8 mouse cellular contexts compared by ENCODE assay signal in genomic region chrX:143275202-143275601, GRCm38 (mm10).
DNase-seq lines count a peak whose midpoint lies in the region; ATAC-seq and TF ChIP-seq lines count a peak whose summit lies in the region.
"Had no signal": no experiment of that assay in that cellular context is flagged by ENCODE, and none has a peak within 500 bp of the region (broad histone marks: within the 10 kb centered on the region; RNA-seq: fewer than 3 reads in every experiment).

No protein-coding gene starts in this region.

- H3K4me1 ChIP-seq in intestine, embryonic 14.5 days (replicated peaks; ENCODE audit: control insufficient read depth, insufficient read depth, low read length) = no peaks in the 10 kb centered on the region
- H3K4me1 ChIP-seq in intestine, embryonic 15.5 days (replicated peaks) = no peaks in the 10 kb centered on the region
- no peaks in the 10 kb centered on the region for H3K4me1 ChIP-seq in embryonic facial prominence, embryonic 10.5 days
- H3K4me1 ChIP-seq in stomach, postnatal 0 days (replicated peaks; ENCODE audit: control insufficient read depth, insufficient read depth) = no peaks in the 10 kb centered on the region

- no peak overlapping the region for H3K9ac ChIP-seq in intestine, embryonic 14.5 days (ENCODE audit: low read length)
- no peak overlapping the region for H3K9ac ChIP-seq in intestine, embryonic 15.5 days
- H3K9ac ChIP-seq in stomach, postnatal 0 days (ENCODE audit: low read length) = no peak overlapping the region

- no peak overlapping the region for H3K27ac ChIP-seq in intestine, embryonic 14.5 days (ENCODE audit: low read depth)
- H3K27ac ChIP-seq in intestine, embryonic 15.5 days = no peak overlapping the region
- H3K27ac ChIP-seq in embryonic facial prominence, embryonic 10.5 days (replicated peaks) = no peak overlapping the region
- no peak overlapping the region for H3K27ac ChIP-seq in stomach, postnatal 0 days (replicated peaks)

- ATAC-seq in intestine, embryonic 14.5 days (replicated peaks; ENCODE audit: low FRiP score, low TSS enrichment, low read depth) = no peak
- no peak for ATAC-seq in intestine, embryonic 15.5 days
- ATAC-seq in stomach, postnatal 0 days (ENCODE audit: low FRiP score, low TSS enrichment) = no peak

- 38% methylated on average over 5 of the region's 5 CpGs for WGBS in intestine, embryonic 14.5 days
- WGBS in intestine, embryonic 15.5 days = 43% methylated on average over 5 of the region's 5 CpGs
- 35% methylated on average over 5 of the region's 5 CpGs for WGBS in embryonic facial prominence, embryonic 10.5 days
- WGBS in stomach, postnatal 0 days = 42% methylated on average over 5 of the region's 5 CpGs

- H3K4me2 ChIP-seq in intestine, embryonic 14.5 days (ENCODE audit: low read length) = no peak overlapping the region
- no peak overlapping the region for H3K4me2 ChIP-seq in intestine, embryonic 15.5 days (replicated peaks)
- H3K4me2 ChIP-seq in stomach, postnatal 0 days (replicated peaks; ENCODE audit: low read depth) = no peak overlapping the region

- H3K4me3 ChIP-seq in intestine, embryonic 14.5 days (ENCODE audit: low read depth, low read length) = no peak overlapping the region
- H3K4me3 ChIP-seq in intestine, embryonic 15.5 days (replicated peaks) = no peak overlapping the region
- no peak overlapping the region for H3K4me3 ChIP-seq in embryonic facial prominence, embryonic 10.5 days
- no peak overlapping the region for H3K4me3 ChIP-seq in stomach, postnatal 0 days (ENCODE audit: low read depth, low read length)
- H3K4me3 ChIP-seq: myocyte had no signal

- TF ChIP-seq EP300 in stomach, postnatal 0 days (optimal IDR thresholded peaks at IDR 0.05) = no peak

- TF ChIP-seq CTCF in stomach, postnatal 0 days (IDR thresholded peaks at IDR 0.05; ENCODE audit: low read depth) = peak; percentile 70

- peak; percentile 51 for DNase-seq in intestine, embryonic 14.5 days (ENCODE audit: low spot score)
- peak; percentile 38 for DNase-seq in testis, postnatal 10 days (ENCODE audit: low spot score)
- no peak for DNase-seq in testis, postnatal 14 days (ENCODE audit: low spot score)
- DNase-seq in embryonic facial prominence, embryonic 10.5 days (ENCODE audit: low spot score) = peak; percentile 8
- peak; percentile 25 for DNase-seq in stomach, postnatal 0 days (ENCODE audit: low spot score)
- no peak for DNase-seq in thymus, postnatal 10 days (ENCODE audit: low spot score in 2 of 2)

- no peaks in the 10 kb centered on the region for H3K9me3 ChIP-seq in intestine, embryonic 14.5 days (ENCODE audit: control insufficient read depth, low read length)
- no peaks in the 10 kb centered on the region for H3K9me3 ChIP-seq in intestine, embryonic 15.5 days
- H3K9me3 ChIP-seq in embryonic facial prominence, embryonic 10.5 days = no peaks in the 10 kb centered on the region
- no peaks in the 10 kb centered on the region for H3K9me3 ChIP-seq in stomach, postnatal 0 days (ENCODE audit: control insufficient read depth, low read length)

- H3K36me3 ChIP-seq in intestine, embryonic 14.5 days (ENCODE audit: control insufficient read depth, insufficient read depth, low read length) = no peaks in the 10 kb centered on the region
- no peaks in the 10 kb centered on the region for H3K36me3 ChIP-seq in intestine, embryonic 15.5 days
- H3K36me3 ChIP-seq in embryonic facial prominence, embryonic 10.5 days (replicated peaks) = no peaks in the 10 kb centered on the region
- H3K36me3 ChIP-seq in stomach, postnatal 0 days (ENCODE audit: control insufficient read depth, insufficient read depth, low read length) = no peaks in the 10 kb centered on the region

- no peaks in the 10 kb centered on the region for H3K27me3 ChIP-seq in intestine, embryonic 14.5 days (replicated peaks; ENCODE audit: control insufficient read depth, insufficient read depth, low read length)
- no peaks in the 10 kb centered on the region for H3K27me3 ChIP-seq in intestine, embryonic 15.5 days (replicated peaks)
- H3K27me3 ChIP-seq in embryonic facial prominence, embryonic 10.5 days (replicated peaks; ENCODE audit: low read depth, poor library complexity, severe bottlenecking) = peaks cover 33% of the 10 kb centered on the region
- no peaks in the 10 kb centered on the region for H3K27me3 ChIP-seq in stomach, postnatal 0 days (ENCODE audit: control insufficient read depth, insufficient read depth, low read length)

Comparison
In these comparisons a context has a peak if more than half of its experiments do, and no peak if none do; other contexts are left out.
1. DNase-seq: peak in intestine, embryonic 14.5 days (single experiment), testis, postnatal 10 days (single experiment), embryonic facial prominence, embryonic 10.5 days (single experiment) and stomach, postnatal 0 days (single experiment); none in testis, postnatal 14 days (single experiment) and thymus, postnatal 10 days (0 of 2).